Mouse (Mus musculus) embryo, embryonic 11 days (tissue): Measurements from ENCODE around the gene Sh3d19.

Experiments
- DNase-seq: peaks from one replicate; pipeline ENCODE4 v3.0.0-alpha.2; 2015

Sh3d19 gene

DNA sequence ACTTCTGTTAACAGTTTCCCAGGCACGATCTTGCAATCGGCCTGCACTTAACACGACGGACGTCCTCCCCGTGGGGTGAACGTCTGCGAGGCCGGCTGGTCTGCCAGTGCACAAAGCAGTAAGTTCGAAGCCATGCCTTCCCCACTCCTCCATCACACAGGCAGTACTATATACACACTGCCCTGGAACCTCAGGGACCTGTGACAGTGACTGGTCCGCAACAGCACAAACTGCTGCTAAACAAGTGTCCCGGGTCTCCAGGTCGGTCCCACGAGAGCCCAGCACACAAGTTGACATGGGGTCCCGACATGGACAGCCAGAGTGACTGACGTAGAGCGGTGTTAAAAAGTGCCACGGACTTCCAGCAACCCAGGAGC lies 171.0 kb downstream of the Sh3d19 start:
- peak; percentile 55 for DNase-seq

DNA sequence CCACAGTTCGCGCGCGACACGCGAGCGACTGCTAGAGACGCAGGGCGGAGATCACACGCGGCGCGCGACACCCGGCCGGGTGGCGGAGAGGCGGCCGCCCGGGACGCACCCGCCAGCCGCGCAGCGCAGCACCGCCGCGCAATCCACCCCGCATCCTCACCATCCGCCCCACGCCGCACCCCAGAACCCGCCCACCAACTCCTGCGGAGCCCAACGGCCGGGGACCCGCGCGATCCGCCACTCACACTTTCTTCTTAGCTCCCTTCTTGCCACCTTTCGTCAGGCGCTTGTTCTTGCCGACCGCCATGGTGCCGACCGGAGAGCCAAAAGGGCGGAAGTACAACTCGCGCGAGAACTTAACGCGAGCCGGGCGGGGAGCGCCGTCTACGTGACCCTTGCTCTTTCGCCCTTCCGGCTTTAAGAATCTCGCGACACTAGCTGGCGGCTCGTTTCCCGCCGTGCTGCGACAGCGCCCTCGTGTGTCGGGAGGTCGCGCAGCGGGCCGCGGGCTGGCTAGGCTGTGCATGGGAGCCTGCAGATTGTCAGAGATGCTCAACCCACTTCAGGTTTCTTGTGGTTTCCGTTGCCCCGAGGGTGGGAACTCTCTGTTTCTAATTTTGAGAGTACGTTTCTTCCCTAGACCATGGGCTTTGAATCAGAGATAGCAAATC lies 171.5 kb downstream of the Sh3d19 start, which contains the start of gene Rps3a1:
Gene Rps3a1, minus strand, starts transcription at position 440 of the 671 bp plus-strand sequence.
- DNase-seq = peak; percentile 98

DNA sequence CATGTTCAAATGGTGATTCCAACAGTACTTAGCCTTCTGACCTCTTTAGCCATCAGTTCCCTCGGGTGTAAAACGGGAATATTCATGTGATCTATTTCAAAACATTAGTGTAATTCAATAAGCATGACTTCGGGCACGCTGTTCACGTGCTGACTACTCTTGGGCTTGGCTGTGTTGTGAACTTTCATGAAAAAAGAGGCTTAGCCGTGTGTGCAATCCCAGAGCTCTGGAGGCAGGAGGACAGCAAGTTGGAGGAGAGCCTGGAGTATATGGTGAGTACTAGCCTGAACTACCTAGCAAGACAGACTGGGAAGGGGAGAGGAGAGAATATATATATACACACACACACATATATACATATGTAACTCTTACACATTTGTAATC lies 172.0 kb downstream of the Sh3d19 start:
- DNase-seq = no peak

DNA sequence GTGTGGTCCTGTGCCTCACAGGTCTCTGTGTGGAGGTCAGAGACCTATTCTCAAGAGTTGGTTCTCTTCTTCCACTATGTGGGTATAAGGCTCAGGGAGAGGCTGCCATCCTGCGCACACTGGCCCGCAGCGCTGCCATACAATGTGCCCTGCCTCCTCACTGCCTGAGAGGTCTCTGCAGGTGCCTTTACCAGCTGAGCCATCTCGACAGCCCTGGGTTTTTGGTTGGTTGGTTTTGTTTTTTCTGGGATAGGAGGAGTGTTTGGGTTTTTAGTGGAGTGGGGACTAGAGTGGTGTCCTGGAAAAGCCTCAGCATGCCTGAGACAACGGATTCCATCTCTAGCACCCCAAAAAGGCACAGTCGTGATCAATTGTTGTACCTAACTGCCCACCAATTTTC lies 172.4 kb downstream of the Sh3d19 start:
- no peak for DNase-seq

DNA sequence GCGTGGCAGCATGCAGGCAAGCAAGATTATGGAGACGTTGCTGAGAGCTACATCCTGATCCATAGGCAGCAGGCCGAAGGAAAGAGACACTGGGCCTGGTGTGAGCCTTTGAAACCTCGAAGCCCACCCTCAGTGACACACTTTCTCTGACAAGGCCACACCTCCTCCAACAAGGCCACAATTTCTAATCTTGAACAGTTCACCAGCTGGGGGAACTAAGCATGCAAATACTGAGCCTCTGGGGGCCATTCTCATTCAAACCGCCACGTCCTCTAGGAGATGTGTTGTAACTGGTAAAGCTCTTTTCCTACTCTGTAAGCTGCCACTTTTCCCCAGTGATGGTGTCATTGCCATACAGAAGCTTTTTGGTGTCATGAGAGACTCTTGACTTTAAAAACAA lies 178.2 kb downstream of the Sh3d19 start:
- DNase-seq = no peak

DNA sequence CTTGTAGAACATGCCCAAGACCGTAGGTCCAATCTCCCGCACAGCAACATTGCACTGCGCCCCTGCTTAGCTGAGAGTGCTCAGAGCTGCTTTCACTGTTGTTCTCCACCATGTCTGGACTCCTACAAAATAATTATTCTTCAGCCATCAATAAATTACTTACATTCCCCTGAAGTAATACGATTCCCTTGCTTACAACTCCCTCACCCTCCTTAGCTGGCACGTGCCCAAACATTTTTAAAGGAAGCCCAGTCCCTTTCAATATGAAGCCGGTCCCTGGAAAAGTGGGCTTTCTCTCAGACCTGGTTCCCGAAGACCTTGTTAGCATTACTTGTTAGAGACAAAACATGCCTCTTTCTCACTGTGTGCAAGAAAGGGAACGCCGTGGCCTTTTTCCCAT lies 178.6 kb downstream of the Sh3d19 start:
- DNase-seq = no peak

DNA sequence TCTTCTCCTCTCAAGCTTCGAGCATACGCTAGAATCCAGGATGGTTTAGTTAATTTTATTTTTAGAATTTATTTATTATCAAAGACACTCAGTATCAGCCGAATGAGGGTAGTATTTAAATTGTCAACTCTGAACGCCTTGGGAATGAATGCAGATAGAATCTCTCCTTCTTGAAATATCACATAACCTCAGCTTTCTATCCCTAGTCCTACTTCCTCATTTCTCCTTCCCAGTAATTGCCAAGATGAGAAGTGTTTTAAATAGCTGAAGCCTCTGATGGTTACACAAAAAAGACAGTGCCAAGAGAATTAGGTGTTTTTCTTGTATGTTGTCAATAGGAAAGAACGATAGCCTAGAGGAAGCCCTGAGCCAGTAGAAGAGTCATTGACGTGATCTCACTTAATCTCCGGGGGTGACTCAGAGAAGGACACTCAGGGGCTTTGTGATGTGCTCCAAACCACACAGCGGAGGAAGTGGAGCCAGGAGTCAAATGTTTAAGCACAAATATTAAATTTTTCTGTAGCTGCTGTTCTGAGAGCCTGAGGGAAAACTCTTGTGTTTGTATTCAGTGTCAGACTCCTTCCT lies 198.0 kb downstream of the Sh3d19 start:
- DNase-seq = no peak

DNA sequence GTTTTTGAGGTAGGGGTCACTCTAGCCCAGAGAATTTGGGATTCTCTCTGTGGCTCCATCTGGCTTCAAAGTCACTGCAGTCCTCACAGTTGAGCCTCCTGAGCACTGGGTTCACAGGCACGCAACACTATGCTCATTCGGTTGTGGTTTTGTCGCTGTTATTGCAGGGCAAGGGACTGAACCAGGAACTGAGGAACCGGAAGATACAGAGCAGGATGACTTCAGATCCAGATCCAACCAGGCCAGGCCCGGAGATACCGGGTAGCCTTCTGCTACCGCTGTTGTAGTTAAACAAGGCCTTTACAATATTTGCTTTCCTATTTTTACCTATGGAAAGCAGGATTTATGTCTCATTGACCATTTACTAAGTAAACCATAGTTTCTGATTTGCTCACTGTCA lies 208.8 kb downstream of the Sh3d19 start:
- no peak for DNase-seq
